19 mouse cellular contexts compared by ENCODE assay signal in genomic region chr3:30424036-30424435, GRCm38 (mm10).
DNase-seq lines count a peak whose midpoint lies in the region; ATAC-seq lines count a peak whose summit lies in the region.
"Had no signal": no experiment of that assay in that cellular context is flagged by ENCODE, and none has a peak within 500 bp of the region (broad histone marks: within the 10 kb centered on the region; RNA-seq: fewer than 3 reads in every experiment).

No protein-coding gene starts in this region.

- 85% methylated on average over 5 of the region's 5 CpGs for WGBS in heart, embryonic 10.5 days
- 83% methylated on average over 5 of the region's 5 CpGs for WGBS in midbrain, embryonic 11.5 days
- 89% methylated on average over 5 of the region's 5 CpGs for WGBS in midbrain, embryonic 13.5 days

- H3K4me1 ChIP-seq in heart, embryonic 10.5 days, result peaks cover 2% of the 10 kb centered on the region
- peaks cover 8% of the 10 kb centered on the region for H3K4me1 ChIP-seq in midbrain, embryonic 11.5 days (ENCODE audit: control insufficient read depth, insufficient read depth, low read length)
- H3K4me1 ChIP-seq in midbrain, embryonic 13.5 days (replicated peaks), result 0 out of 2 replicates have a peak, but pooled peaks cover 6% of the 10 kb centered on the region

- no peak overlapping the region for H3K4me2 ChIP-seq in midbrain, embryonic 11.5 days
- no peak overlapping the region for H3K4me2 ChIP-seq in midbrain, embryonic 13.5 days (replicated peaks)

- H3K27me3 ChIP-seq in heart, embryonic 10.5 days (ENCODE audit: insufficient read depth, poor library complexity, severe bottlenecking), result no peaks in the 10 kb centered on the region
- H3K27me3 ChIP-seq in midbrain, embryonic 11.5 days (ENCODE audit: control insufficient read depth, insufficient read depth, low read length), result no peaks in the 10 kb centered on the region
- H3K27me3 ChIP-seq in midbrain, embryonic 13.5 days, result no peaks in the 10 kb centered on the region
- H3K27me3 ChIP-seq: CH12.LX had no signal

- ATAC-seq in midbrain, embryonic 11.5 days (ENCODE audit: low FRiP score), result no peak
- ATAC-seq in midbrain, embryonic 13.5 days, result no peak
- ATAC-seq: activated CD4-positive, CD25-positive, alpha-beta regulatory T cell, adult 4 months; CD4-positive, CD25-positive, alpha-beta regulatory T cell, adult 4 months; Patski had no signal

- no peak overlapping the region for H3K4me3 ChIP-seq in heart, embryonic 10.5 days
- H3K4me3 ChIP-seq in midbrain, embryonic 11.5 days (ENCODE audit: low read depth, low read length), result no peak overlapping the region
- H3K4me3 ChIP-seq in midbrain, embryonic 13.5 days (replicated peaks), result no peak overlapping the region

- peak; percentile 69 for DNase-seq in heart, adult 11 months
- DNase-seq in heart, embryonic 10.5 days (ENCODE audit: low spot score), result no peak
- DNase-seq in midbrain, embryonic 11.5 days (ENCODE audit: low spot score, missing footprints), result peak; percentile 56
- DNase-seq: adrenal gland, adult 2 months; adrenal gland, adult 8-10 months; adrenal gland, postnatal 10 days; adrenal gland, postnatal 14 days; adrenal gland, postnatal 25 days; adrenal gland, postnatal 36 days; B cell, adult 2 months; cerebellum, adult 11 months; cerebellum, adult 11-12 months; cerebellum, adult 18-20 months had no signal

- no peak overlapping the region for H3K9ac ChIP-seq in midbrain, embryonic 11.5 days (ENCODE audit: low read length)
- H3K9ac ChIP-seq in midbrain, embryonic 13.5 days (replicated peaks), result no peak overlapping the region

- H3K36me3 ChIP-seq in heart, embryonic 10.5 days, result peaks cover 6% of the 10 kb centered on the region; the same call in 1 of the 2 replicates
- no peaks in the 10 kb centered on the region for H3K36me3 ChIP-seq in midbrain, embryonic 11.5 days (ENCODE audit: control insufficient read depth, insufficient read depth, low read length)
- peaks cover 5% of the 10 kb centered on the region; the same call in 1 of the 2 replicates for H3K36me3 ChIP-seq in midbrain, embryonic 13.5 days
- H3K36me3 ChIP-seq: G1E had no signal

- no peak overlapping the region for H3K27ac ChIP-seq in heart, embryonic 10.5 days
- no peak overlapping the region for H3K27ac ChIP-seq in midbrain, embryonic 11.5 days (ENCODE audit: low read depth, low read length)
- H3K27ac ChIP-seq in midbrain, embryonic 13.5 days, result no peak overlapping the region

- no peaks in the 10 kb centered on the region for H3K9me3 ChIP-seq in heart, embryonic 10.5 days
- no peaks in the 10 kb centered on the region; the same call in 1 of the 2 replicates for H3K9me3 ChIP-seq in midbrain, embryonic 11.5 days (ENCODE audit: control insufficient read depth, low read length)
- no peaks in the 10 kb centered on the region for H3K9me3 ChIP-seq in midbrain, embryonic 13.5 days
- H3K9me3 ChIP-seq: G1E had no signal
